Mouse (Mus musculus) lung, postnatal 0 days (tissue): ENCODE data around the gene Nom1. TPM values are rescaled to one million over a fixed set of nuclear protein-coding genes. Genes with fewer than 3 reads are reported as not detected.

Source experiments
- ATAC-seq: fragments of 200-750 bp; cut with Nextera tagmentation; 2 replicates; pipeline ENCODE4 v1.8.0; 2017; ENCODE audit warnings: moderate library complexity
- DNase-seq: peaks from one replicate; pipeline ENCODE4 v3.0.0-alpha.2; 2016; ENCODE audit warnings: low spot score
- H3K27ac ChIP-seq: fragments of 300-500 bp; sonication (generic); 2 replicates; pipeline ENCODE4 v1.5.1; 2014; ENCODE audit warnings: antibody characterized with exemption, mild to moderate bottlenecking, low read length, mixed read lengths
- H3K27me3 ChIP-seq: fragments of 300-500 bp; sonication (generic); replicated peaks from 2 replicates; pipeline ENCODE4 v1.6.1; 2014; ENCODE audit warnings: low read length, mixed read lengths; ENCODE audit not compliant: insufficient read depth
- H3K36me3 ChIP-seq: fragments of 300-500 bp; sonication (generic); 2 replicates; pipeline ENCODE4 v1.6.1; 2014; ENCODE audit warnings: low read length, mixed read lengths; ENCODE audit not compliant: insufficient read depth
- H3K4me1 ChIP-seq: fragments of 300-500 bp; sonication (generic); 2 replicates; pipeline ENCODE4 v1.6.1; 2014; ENCODE audit warnings: antibody characterized with exemption, low read depth, low read length, mixed read lengths; ENCODE audit not compliant: insufficient read depth
- H3K4me2 ChIP-seq: fragments of 300-500 bp; sonication (generic); replicated peaks from 2 replicates; pipeline ENCODE4 v1.6.1; 2014; ENCODE audit warnings: low read depth, mild to moderate bottlenecking, low read length, moderate library complexity, mixed read lengths
- H3K4me3 ChIP-seq: fragments of 300-500 bp; sonication (generic); 2 replicates; pipeline ENCODE4 v1.5.1; 2014; ENCODE audit warnings: low read depth, low read length
- H3K9ac ChIP-seq: fragments of 300-500 bp; sonication (generic); replicated peaks from 2 replicates; pipeline ENCODE4 v1.6.1; 2014; ENCODE audit warnings: low read depth, mild to moderate bottlenecking
- H3K9me3 ChIP-seq: fragments of 300-500 bp; sonication (generic); 2 replicates; pipeline ENCODE4 v1.6.1; 2016; ENCODE audit warnings: low read length, mixed read lengths
- CTCF ChIP-seq: IDR thresholded peaks from 2 replicates; pipeline ENCODE4 v1.5.1; 2016; ENCODE audit warnings: antibody characterized with exemption, mild to moderate bottlenecking
- EP300 ChIP-seq: IDR thresholded peaks from 2 replicates; pipeline ENCODE4 v1.6.1; 2016; ENCODE audit warnings: antibody characterized with exemption, mild to moderate bottlenecking, control low read depth
- WGBS: fragments of 180-500 bp; shearing (Covaris S2); extraction: QIAGEN DNeasy Blood & Tissue Kit; methylation state at CpG from one replicate; pipeline ENCODE4 v1.1.7; 2014; 5-methylcytosine and 5-hydroxymethylcytosine counted together
- polyA plus RNA-seq: library from polyadenylated mRNA; unstranded; fragments of >200 nt; fragmentation: Nextera tagmentation; extraction: Ambion mirVana; gene quantifications from 2 replicates; pipeline ENCODE4 v1.2.1, GENCODE M21; 2015

Gene Nom1
- polyA plus RNA-seq, 1 experiment from 2014 or later: 17.6 TPM

- Histone ChIP-seq H3K27ac (no peak overlapping the region), H3K4me3 (no peak overlapping the region), H3K4me1 (no peaks in the 10 kb centered on the region; the same call in 1 of the 2 replicates), H3K36me3 (no peaks in the 10 kb centered on the region), H3K9me3 (no peaks in the 10 kb centered on the region), H3K9ac (no peak overlapping the region), H3K27me3 (peaks cover 93% of the 10 kb centered on the region), H3K4me2 (no peak overlapping the region)
- ATAC-seq: no peak
- 5% methylated on average over 10 of the region's 10 CpGs for WGBS
- DNase-seq: no peak
- no peak for TF ChIP-seq CTCF
These were observed 40.6 kb downstream of the Nom1 start for GRCm38 (mm10) chr5:29475041-29475440.

- no peak overlapping the region for H3K27ac ChIP-seq
- no peak overlapping the region for H3K4me3 ChIP-seq
- peaks cover 93% of the 10 kb centered on the region for H3K27me3 ChIP-seq
- H3K9ac ChIP-seq: no peak overlapping the region
- H3K4me1 ChIP-seq: no peaks in the 10 kb centered on the region; the same call in 1 of the 2 replicates
- 7% methylated on average over 5 of the region's 5 CpGs for WGBS
- no peaks in the 10 kb centered on the region for H3K9me3 ChIP-seq
- ATAC-seq: no peak
- TF ChIP-seq CTCF: no peak
- no peak overlapping the region for H3K4me2 ChIP-seq
- no peaks in the 10 kb centered on the region for H3K36me3 ChIP-seq
- no peak for DNase-seq
These were observed 41.1 kb downstream of the Nom1 start for GRCm38 (mm10) chr5:29475556-29475955.

DNA sequence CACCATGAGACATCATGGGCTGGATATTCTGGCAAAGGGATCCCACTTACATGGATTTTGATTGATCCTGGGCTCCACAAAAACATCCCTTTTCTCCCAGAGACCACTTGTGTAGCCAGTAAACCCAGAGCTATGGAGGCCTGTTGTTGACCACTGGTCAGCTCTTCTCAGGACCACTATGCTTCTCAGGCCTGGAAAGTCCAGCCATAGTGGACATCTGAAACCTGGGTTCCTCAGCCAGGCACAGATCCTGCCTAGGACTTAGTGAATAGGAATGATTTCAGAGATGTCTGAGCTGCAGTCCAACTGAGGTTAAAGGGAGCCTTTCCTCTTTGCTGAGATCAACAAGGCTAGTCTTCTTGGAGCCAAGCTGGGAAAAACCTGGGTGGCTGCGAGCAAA, 41.6 kb downstream of the Nom1 start:
- no peak overlapping the region for H3K4me2 ChIP-seq
- H3K9me3 ChIP-seq: no peaks in the 10 kb centered on the region
- H3K4me3 ChIP-seq: no peak overlapping the region
- peaks cover 93% of the 10 kb centered on the region for H3K27me3 ChIP-seq
- H3K27ac ChIP-seq: no peak overlapping the region
- ATAC-seq: no peak
- TF ChIP-seq EP300: no peak
- no peak for TF ChIP-seq CTCF
- no peak overlapping the region for H3K9ac ChIP-seq
- 0% methylated on average over 1 of the region's 1 CpGs for WGBS
- no peak for DNase-seq
- H3K36me3 ChIP-seq: no peaks in the 10 kb centered on the region
- H3K4me1 ChIP-seq: no peaks in the 10 kb centered on the region; the same call in 1 of the 2 replicates

DNA sequence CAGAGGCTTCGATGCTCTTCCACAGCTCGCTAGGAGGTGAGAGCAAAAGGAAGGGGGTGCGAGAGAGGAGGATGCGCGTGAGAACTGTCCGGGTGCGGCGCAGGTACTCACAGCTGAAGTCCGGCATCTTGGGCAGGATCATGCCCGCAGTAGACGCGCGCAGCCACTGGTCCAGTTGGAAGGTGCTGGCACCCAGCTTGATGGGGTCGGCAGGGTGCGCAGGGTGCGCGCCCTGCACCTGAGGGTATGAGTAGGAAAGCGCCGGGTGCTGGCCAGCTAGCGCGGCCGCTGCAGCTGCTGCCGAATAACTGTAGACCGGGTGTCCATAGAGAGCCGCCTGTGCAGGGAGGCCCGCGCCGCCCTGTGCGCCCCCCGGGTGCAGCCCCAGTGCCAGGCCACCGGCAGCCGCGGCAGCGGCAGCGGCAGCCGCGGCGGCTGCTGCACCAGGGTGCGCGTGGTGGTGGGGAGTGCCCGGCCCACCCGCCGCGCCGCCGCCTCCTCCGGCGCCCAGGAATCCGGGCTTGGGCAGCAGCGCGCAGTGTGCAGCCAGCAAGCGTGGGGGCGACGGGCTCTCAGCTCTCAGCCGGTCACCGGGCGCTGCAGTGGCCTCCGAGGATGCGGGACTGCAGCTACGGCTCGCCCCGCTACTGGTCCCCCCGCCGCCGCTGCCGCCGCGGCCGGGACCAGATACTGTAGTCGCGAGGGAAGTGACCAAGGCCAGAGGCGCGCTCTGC, 43.2 kb downstream of the Nom1 start:
- H3K27me3 ChIP-seq: peaks cover 86% of the 10 kb centered on the region
- TF ChIP-seq EP300: no peak
- TF ChIP-seq CTCF: no peak
- H3K4me1 ChIP-seq: no peaks in the 10 kb centered on the region; the same call in 1 of the 2 replicates
- DNase-seq (no peak), ATAC-seq (no peak)
- peak overlapping the region; percentile 56 for H3K4me2 ChIP-seq
- no peaks in the 10 kb centered on the region for H3K36me3 ChIP-seq
- H3K4me3 ChIP-seq: peak overlapping the region; percentile 33
- no peaks in the 10 kb centered on the region for H3K9me3 ChIP-seq
- WGBS: 2% methylated on average over 49 of the region's 73 CpGs
- H3K9ac ChIP-seq: no peak overlapping the region
- H3K27ac ChIP-seq: no peak overlapping the region

- Histone ChIP-seq H3K4me3 (peak within 1 kb of the TSS; percentile 33), H3K9me3 (no peaks in the 10 kb centered on the region), H3K27me3 (peaks cover 87% of the 10 kb centered on the region), H3K4me2 (peak within 1 kb of the TSS; percentile 56), H3K27ac (no peak within 1 kb of the TSS), H3K36me3 (no peaks in the 10 kb centered on the region), H3K9ac (no peak within 1 kb of the TSS), H3K4me1 (no peaks in the 10 kb centered on the region; the same call in 1 of the 2 replicates)
- ATAC-seq (no peak), DNase-seq (no peak)
- 1% methylated on average over 65 of the region's 65 CpGs for WGBS
- no peak for TF ChIP-seq EP300
- no peak for TF ChIP-seq CTCF
These were observed 44.0 kb downstream of the Nom1 start, which contains the start of gene Mnx1 for GRCm38 (mm10) chr5:29478208-29479197. TSS of gene Mnx1 (minus strand) at chr5:29478470.

DNA sequence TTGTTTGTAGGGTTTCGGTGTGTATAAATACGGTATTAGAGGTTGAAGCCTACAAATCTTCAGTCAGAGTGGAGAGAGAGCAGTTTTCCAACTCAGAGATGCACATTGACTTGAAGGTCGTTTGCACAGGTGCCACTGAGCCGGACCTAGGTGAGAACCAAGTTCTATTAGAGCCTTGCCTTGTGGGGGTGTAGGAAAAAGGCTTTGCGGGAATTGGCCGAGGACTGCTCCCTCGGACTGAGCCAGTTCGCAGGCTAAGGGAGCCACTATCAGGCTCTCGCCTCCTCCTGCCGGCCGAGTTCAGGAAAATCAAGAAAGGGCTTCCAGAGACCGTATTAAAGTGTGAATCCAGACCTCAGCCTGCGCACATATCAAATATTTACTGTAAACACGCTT, 44.7 kb downstream of the Nom1 start:
- Histone ChIP-seq H3K4me3 (no peak overlapping the region), H3K36me3 (no peaks in the 10 kb centered on the region), H3K4me2 (no peak overlapping the region), H3K9ac (no peak overlapping the region), H3K9me3 (no peaks in the 10 kb centered on the region), H3K27ac (no peak overlapping the region), H3K4me1 (no peaks in the 10 kb centered on the region; the same call in 1 of the 2 replicates), H3K27me3 (peaks cover 83% of the 10 kb centered on the region)
- ATAC-seq (no peak), DNase-seq (peak; percentile 36)
- TF ChIP-seq CTCF (peak; percentile 59), EP300 (no peak)
- WGBS: under 1% methylated on average over 14 of the region's 14 CpGs
